Mouse (Mus musculus): ENCODE measurements around the gene Rcn2. TPM values are rescaled to one million over a fixed set of nuclear protein-coding genes. Genes with fewer than 3 reads are reported as not detected.

Rcn2 gene
- total and polyA plus RNA-seq, 3 experiments: 16.8 to 56.6 (median 30.8) TPM

- Histone ChIP-seq H3K79me2 (replicated peaks; ENCODE audit: control insufficient read depth, extremely low read depth, insufficient read depth, poor library complexity, severe bottlenecking) (no peaks in the 10 kb centered on the region), H3K4me2 (ENCODE audit: insufficient read depth, low read depth, poor library complexity, severe bottlenecking) (no peak overlapping the region), H3K27ac (ENCODE audit: insufficient read depth, low read depth) (no peak overlapping the region), H3K9ac (ENCODE audit: insufficient read depth, low read depth) (no peak overlapping the region), H3K27me3 (replicated peaks) (no peaks in the 10 kb centered on the region), H3K4me3 (replicated peaks in 1 of 3; ENCODE audit: low read depth in 2 of 3, low read length in 2 of 3, poor library complexity in 1 of 3) (no peak overlapping the region), H3K4me1 (ENCODE audit: control insufficient read depth in 1 of 2, insufficient read depth in 2 of 2) (no peaks in the 10 kb centered on the region), H3K9me3 (replicated peaks; ENCODE audit: low read length) (no peaks in the 10 kb centered on the region), H3K36me3 (replicated peaks in 1 of 2; ENCODE audit: control insufficient read depth in 1 of 2, insufficient read depth in 1 of 2, low read length in 1 of 2) (no peaks in the 10 kb centered on the region)
- dilution Hi-C loops (cut with MboI; ENCODE audit: extremely low pct_ligation_motif_present, extremely low pct_unique_long_range_greater_than_20kb, low sequenced_read_pairs) (no loop called here), in situ Hi-C loops (cut with MboI; ENCODE audit: low pct_ligation_motif_present, low pct_unique_long_range_greater_than_20kb, low sequenced_read_pairs) (no loop called here)
- TF ChIP-seq MEF2A (IDR thresholded peaks at IDR 0.05; ENCODE audit: borderline replicate concordance, low read depth, low read length) (no peak), PAX5 (IDR thresholded peaks at IDR 0.05; ENCODE audit: low read length) (no peak), IRF4 (IDR thresholded peaks at IDR 0.05; ENCODE audit: low read depth, low read length) (no peak), POLR2AphosphoS2 (IDR thresholded peaks at IDR 0.05; ENCODE audit: low read depth, low read length) (no peak), UBTF (IDR thresholded peaks at IDR 0.05; ENCODE audit: low read depth, low read length) (no peak)
- no peak for DNase-seq (ENCODE audit: extremely low read depth)
Observed at GRCm38 (mm10) chr9:56027292-56027691, 14.4 kb upstream of the Rcn2 start.

GRCm38 (mm10) chr9:56032219-56032618 is 9.4 kb upstream of the Rcn2 start:
- Histone ChIP-seq H3K9me3 (replicated peaks; ENCODE audit: low read length) (no peaks in the 10 kb centered on the region), H3K9ac (ENCODE audit: insufficient read depth, low read depth) (no peak overlapping the region), H3K36me3 (replicated peaks in 1 of 2; ENCODE audit: control insufficient read depth in 1 of 2, insufficient read depth in 1 of 2, low read length in 1 of 2) (no peaks in the 10 kb centered on the region), H3K4me3 (replicated peaks in 1 of 3; ENCODE audit: low read depth in 2 of 3, low read length in 2 of 3, poor library complexity in 1 of 3) (no peak overlapping the region), H3K4me2 (ENCODE audit: insufficient read depth, low read depth, poor library complexity, severe bottlenecking) (no peak overlapping the region), H3K27ac (ENCODE audit: insufficient read depth, low read depth) (no peak overlapping the region), H3K79me2 (replicated peaks; ENCODE audit: control insufficient read depth, extremely low read depth, insufficient read depth, poor library complexity, severe bottlenecking) (no peaks in the 10 kb centered on the region), H3K4me1 (ENCODE audit: control insufficient read depth in 1 of 2, insufficient read depth in 2 of 2) (no peaks in the 10 kb centered on the region), H3K27me3 (replicated peaks) (peaks cover 7% of the 10 kb centered on the region)
- dilution Hi-C loops (cut with MboI; ENCODE audit: extremely low pct_ligation_motif_present, extremely low pct_unique_long_range_greater_than_20kb, low sequenced_read_pairs) (no loop called here), in situ Hi-C loops (cut with MboI; ENCODE audit: low pct_ligation_motif_present, low pct_unique_long_range_greater_than_20kb, low sequenced_read_pairs) (no loop called here)
- TF ChIP-seq TCF12 (IDR thresholded peaks at IDR 0.05; ENCODE audit: low read depth, low read length): no peak
- TF ChIP-seq PAX5 (IDR thresholded peaks at IDR 0.05; ENCODE audit: low read length): no peak
- TF ChIP-seq CHD2 (IDR thresholded peaks at IDR 0.05; ENCODE audit: low read length): no peak
- no peak for TF ChIP-seq CHD1 (IDR thresholded peaks at IDR 0.05; ENCODE audit: low read depth, low read length)
- TF ChIP-seq EP300 (IDR thresholded peaks at IDR 0.05; ENCODE audit: low read length): no peak
- no peak for TF ChIP-seq MEF2A (IDR thresholded peaks at IDR 0.05; ENCODE audit: borderline replicate concordance, low read depth, low read length)
- TF ChIP-seq MXI1 (IDR thresholded peaks at IDR 0.05; ENCODE audit: low read depth, low read length): no peak
- no peak for TF ChIP-seq NELFE (IDR thresholded peaks at IDR 0.05; ENCODE audit: low read depth, low read length)
- TF ChIP-seq JUND (conservative IDR thresholded peaks at IDR 0.05; ENCODE audit: low read depth, low read length): no peak
- DNase-seq (ENCODE audit: extremely low read depth): peak; percentile 6

- peak overlapping the region; percentile 57 for H3K27ac ChIP-seq (ENCODE audit: insufficient read depth, low read depth)
- peaks cover 3% of the 10 kb centered on the region for H3K27me3 ChIP-seq (replicated peaks)
- H3K9me3 ChIP-seq (replicated peaks; ENCODE audit: low read length): no peaks in the 10 kb centered on the region
- peak overlapping the region; percentile 58 for H3K9ac ChIP-seq (ENCODE audit: insufficient read depth, low read depth)
- peak overlapping the region; percentile 58; the same call in 1 of the 2 replicates for H3K4me2 ChIP-seq (ENCODE audit: insufficient read depth, low read depth, poor library complexity, severe bottlenecking)
- TF ChIP-seq BHLHE40 (IDR thresholded peaks at IDR 0.05; ENCODE audit: low read depth, low read length) (no peak), JUN (IDR thresholded peaks at IDR 0.05; ENCODE audit: insufficient read depth, low read depth, low read length) (no peak), IRF4 (IDR thresholded peaks at IDR 0.05; ENCODE audit: low read depth, low read length) (peak; percentile 44; the same call in 1 of the 2 replicates), EP300 (IDR thresholded peaks at IDR 0.05; ENCODE audit: low read length) (0 out of 2 replicates have a peak, but pooled peaks have one; percentile 30), POLR2A (IDR thresholded peaks at IDR 0.05; ENCODE audit: low read depth, low read length) (no peak; the same call in 1 of the 2 replicates), RCOR1 (conservative IDR thresholded peaks at IDR 0.05; ENCODE audit: low read depth, low read length) (no peak), SIN3A (IDR thresholded peaks at IDR 0.05; ENCODE audit: low read length) (peak; percentile 51; the same call in 1 of the 2 replicates), MAX (IDR thresholded peaks at IDR 0.05; ENCODE audit: low read length) (peak; percentile 48; the same call in 1 of the 2 replicates)
- DNase-seq (ENCODE audit: extremely low read depth): peak; percentile 56
- dilution Hi-C loops (cut with MboI; ENCODE audit: extremely low pct_ligation_motif_present, extremely low pct_unique_long_range_greater_than_20kb, low sequenced_read_pairs) (no loop called here), in situ Hi-C loops (cut with MboI; ENCODE audit: low pct_ligation_motif_present, low pct_unique_long_range_greater_than_20kb, low sequenced_read_pairs) (no loop called here)
- H3K36me3 ChIP-seq (replicated peaks in 1 of 2; ENCODE audit: control insufficient read depth in 1 of 2, insufficient read depth in 1 of 2, low read length in 1 of 2): peaks cover 8 to 21% of the 10 kb centered on the region in 2 experiments
- H3K79me2 ChIP-seq (replicated peaks; ENCODE audit: control insufficient read depth, extremely low read depth, insufficient read depth, poor library complexity, severe bottlenecking): no peaks in the 10 kb centered on the region
- peaks cover 4 to 18% of the 10 kb centered on the region in 2 experiments; a peak in 3 of 4 replicates for H3K4me1 ChIP-seq (ENCODE audit: control insufficient read depth in 1 of 2, insufficient read depth in 2 of 2)
- peak overlapping the region; percentile 50 to 77 (median 71) for H3K4me3 ChIP-seq (replicated peaks in 1 of 3; ENCODE audit: low read depth in 2 of 3, low read length in 2 of 3, poor library complexity in 1 of 3)
Observed at GRCm38 (mm10) chr9:56042181-56042621, 556 bp downstream of the Rcn2 start.
